Comparison of ENCODE assay signal across 7 mouse cellular contexts in genomic region chr15:103303916-103304615, GRCm38 (mm10). TPM values are rescaled to one million over a fixed set of nuclear protein-coding genes. Genes with fewer than 3 reads are reported as not detected.
DNase-seq lines count a peak whose midpoint lies in the region; ATAC-seq and TF ChIP-seq lines count a peak whose summit lies in the region.

No protein-coding gene starts in this region.

- H3K9ac ChIP-seq in CH12.LX (ENCODE audit: insufficient read depth, low read depth) = peak overlapping the region; percentile 89
- peak overlapping the region; percentile 78 for H3K9ac ChIP-seq in forebrain, embryonic 15.5 days (replicated peaks)
- 0 out of 2 replicates have a peak overlapping the region, but pooled peaks have one; percentile 51 for H3K9ac ChIP-seq in liver, embryonic 12.5 days

- peaks cover 5% of the 10 kb centered on the region for H3K27me3 ChIP-seq in CH12.LX (replicated peaks)
- H3K27me3 ChIP-seq in forebrain, embryonic 15.5 days = no peaks in the 10 kb centered on the region
- H3K27me3 ChIP-seq in liver, embryonic 12.5 days (replicated peaks) = peaks cover 64% of the 10 kb centered on the region

- peak overlapping the region; percentile 53 to 57 (median 57) for H3K4me3 ChIP-seq in CH12.LX (replicated peaks in 1 of 3; ENCODE audit: low read depth in 2 of 3, low read length in 2 of 3, poor library complexity in 1 of 3)
- H3K4me3 ChIP-seq in forebrain, embryonic 15.5 days = peak overlapping the region; percentile 50
- peak overlapping the region; percentile 61 for H3K4me3 ChIP-seq in liver, embryonic 12.5 days

- peak; percentile 87 for DNase-seq in 3T3-L1 (ENCODE audit: low read depth, low spot score)
- DNase-seq in CH12.LX (ENCODE audit: extremely low read depth) = no peak
- peak; percentile 46 for DNase-seq in testis, postnatal 10 days (ENCODE audit: low spot score)
- DNase-seq in ovary, postnatal 36 days (ENCODE audit: low spot score) = no peak
- no peak for DNase-seq in layer of hippocampus, adult 9-11 months

- peak overlapping the region; percentile 64 for H3K4me2 ChIP-seq in CH12.LX (ENCODE audit: insufficient read depth, low read depth, poor library complexity, severe bottlenecking)
- peak overlapping the region; percentile 76 for H3K4me2 ChIP-seq in forebrain, embryonic 15.5 days (replicated peaks)
- H3K4me2 ChIP-seq in liver, embryonic 12.5 days = peak overlapping the region; percentile 98

- no peak overlapping the region for H3K27ac ChIP-seq in CH12.LX (ENCODE audit: insufficient read depth, low read depth)
- peak overlapping the region; percentile 99 for H3K27ac ChIP-seq in forebrain, embryonic 15.5 days (replicated peaks)
- H3K27ac ChIP-seq in liver, embryonic 12.5 days = peak overlapping the region; percentile 68

- in situ Hi-C loops in CH12.LX (cut with MboI; ENCODE audit: low pct_ligation_motif_present, low pct_unique_long_range_greater_than_20kb, low sequenced_read_pairs) = no loop called here

- 11% methylated on average over 8 of the region's 8 CpGs for whole genome bisulfite sequencing in forebrain, embryonic 15.5 days
- WGBS in liver, embryonic 12.5 days (ENCODE audit: insufficient replicate concordance) = 16% methylated on average over 8 of the region's 8 CpGs

- no peak for TF ChIP-seq CTCF in CH12.LX (conservative IDR thresholded peaks at IDR 0.05 in 1 of 2, IDR thresholded peaks at IDR 0.05 in 1 of 2; ENCODE audit: low read depth in 2 of 2, low read length in 2 of 2)

- no peaks in the 10 kb centered on the region for H3K79me2 ChIP-seq in CH12.LX (replicated peaks; ENCODE audit: control insufficient read depth, extremely low read depth, insufficient read depth, poor library complexity, severe bottlenecking)

- TF ChIP-seq RAD21 in CH12.LX (IDR thresholded peaks at IDR 0.05; ENCODE audit: low read depth, low read length) = no peak

- peaks cover 9 to 87% of the 10 kb centered on the region in 2 experiments; a peak in 3 of 4 replicates for H3K4me1 ChIP-seq in CH12.LX (ENCODE audit: control insufficient read depth in 1 of 2, insufficient read depth in 2 of 2)
- peaks cover 72% of the 10 kb centered on the region for H3K4me1 ChIP-seq in forebrain, embryonic 15.5 days
- H3K4me1 ChIP-seq in liver, embryonic 12.5 days = peaks cover 86% of the 10 kb centered on the region

- TF ChIP-seq EP300 in CH12.LX (IDR thresholded peaks at IDR 0.05; ENCODE audit: low read length) = no peak

- dilution Hi-C loops in CH12.LX (cut with MboI; ENCODE audit: extremely low pct_ligation_motif_present, extremely low pct_unique_long_range_greater_than_20kb, low sequenced_read_pairs) = no loop called here

- H3K36me3 ChIP-seq in CH12.LX (replicated peaks in 1 of 2; ENCODE audit: control insufficient read depth in 1 of 2, insufficient read depth in 1 of 2, low read length in 1 of 2) = peaks cover 6 to 15% of the 10 kb centered on the region in 2 experiments
- H3K36me3 ChIP-seq in forebrain, embryonic 15.5 days = no peaks in the 10 kb centered on the region
- H3K36me3 ChIP-seq in liver, embryonic 12.5 days = peaks cover 13% of the 10 kb centered on the region

- no peaks in the 10 kb centered on the region for H3K9me3 ChIP-seq in CH12.LX (replicated peaks; ENCODE audit: low read length)
- H3K9me3 ChIP-seq in forebrain, embryonic 15.5 days = no peaks in the 10 kb centered on the region
- H3K9me3 ChIP-seq in liver, embryonic 12.5 days (replicated peaks) = no peaks in the 10 kb centered on the region

- ATAC-seq in forebrain, embryonic 15.5 days (replicated peaks) = no peak
- ATAC-seq in liver, embryonic 12.5 days = no peak

- no peak for TF ChIP-seq POLR2A in CH12.LX (IDR thresholded peaks at IDR 0.05; ENCODE audit: low read depth, low read length)

TF ChIP-seq in CH12.LX, 34 proteins besides CTCF, POLR2A, EP300 and RAD21:
- no peak for TF ChIP-seq TBP (conservative IDR thresholded peaks at IDR 0.05; ENCODE audit: low read depth, low read length)
- TF ChIP-seq SIN3A (IDR thresholded peaks at IDR 0.05; ENCODE audit: low read length) = peak; percentile 33; the same call in 1 of the 2 replicates
- TF ChIP-seq ZNF384 (IDR thresholded peaks at IDR 0.05; ENCODE audit: low read depth, low read length) = no peak
- TF ChIP-seq ZMIZ1 (IDR thresholded peaks at IDR 0.05; ENCODE audit: low read depth, low read length) = no peak
- TF ChIP-seq CHD2 (IDR thresholded peaks at IDR 0.05; ENCODE audit: low read length) = no peak
- TF ChIP-seq CHD1 (IDR thresholded peaks at IDR 0.05; ENCODE audit: low read depth, low read length) = 0 out of 2 replicates have a peak, but pooled peaks have one; percentile 7
- TF ChIP-seq TCF12 (IDR thresholded peaks at IDR 0.05; ENCODE audit: low read depth, low read length) = no peak

RNA-seq across cellular contexts. Expression of gene Gpr84, which starts 6.3 kb away (rescaled TPM):
- total RNA-seq in CH12.LX (2012; rRNA removed) = 0.25 and 0.42 TPM in 2 replicates
- total RNA-seq in CH12.LX (2014; rRNA removed) = 0.26 and 0.66 TPM in 2 replicates
- polyA plus RNA-seq in CH12.LX (2012; ENCODE audit: insufficient read length, low read depth) = 0.79 and 1.4 TPM in 2 replicates
- polyA plus RNA-seq in forebrain, embryonic 15.5 days (2015; fragmentation: Nextera tagmentation; extraction: Ambion mirVana) = 0.28 and 0.37 TPM in 2 replicates
- polyA plus RNA-seq in liver, embryonic 12.5 days (2016; fragmentation: Nextera tagmentation; extraction: Ambion mirVana) = 0.75 and 0.78 TPM in 2 replicates

RNA-seq across cellular contexts. Expression of gene Copz1, which starts 31.6 kb away (rescaled TPM):
- total RNA-seq in CH12.LX (2012; rRNA removed) (80.0 and 97.9 TPM in 2 replicates), CH12.LX (2014; rRNA removed) (135 and 148 TPM in 2 replicates)
- polyA plus RNA-seq in CH12.LX (2012; ENCODE audit: insufficient read length, low read depth) = 263 and 271 TPM in 2 replicates
- 215 and 220 TPM in 2 replicates for polyA plus RNA-seq in forebrain, embryonic 15.5 days (2015; fragmentation: Nextera tagmentation; extraction: Ambion mirVana)
- polyA plus RNA-seq in liver, embryonic 12.5 days (2016; fragmentation: Nextera tagmentation; extraction: Ambion mirVana) = 246 and 250 TPM in 2 replicates

RNA-seq across cellular contexts. Expression of gene Zfp385a, which starts 35.8 kb away (rescaled TPM):
- total RNA-seq in CH12.LX (2012; rRNA removed) = 2.7 and 3.1 TPM in 2 replicates
- 1.0 and 1.2 TPM in 2 replicates for total RNA-seq in CH12.LX (2014; rRNA removed)
- 45.2 and 59.9 TPM in 2 replicates for polyA plus RNA-seq in CH12.LX (2012; ENCODE audit: insufficient read length, low read depth)
- polyA plus RNA-seq in forebrain, embryonic 15.5 days (2015; fragmentation: Nextera tagmentation; extraction: Ambion mirVana) = 12.7 and 13.0 TPM in 2 replicates
- polyA plus RNA-seq in liver, embryonic 12.5 days (2016; fragmentation: Nextera tagmentation; extraction: Ambion mirVana) = 7.7 and 8.2 TPM in 2 replicates

RNA-seq across cellular contexts. Expression of gene Nfe2, which starts 45.9 kb away (rescaled TPM):
- 0.13 TPM in 1 of 2 replicates, not detected in the other for total RNA-seq in CH12.LX (2012; rRNA removed)
- total RNA-seq in CH12.LX (2014; rRNA removed) = not detected in 2 replicates
- 0.14 and 0.33 TPM in 2 replicates for polyA plus RNA-seq in CH12.LX (2012; ENCODE audit: insufficient read length, low read depth)
- 0.38 and 0.63 TPM in 2 replicates for polyA plus RNA-seq in forebrain, embryonic 15.5 days (2015; fragmentation: Nextera tagmentation; extraction: Ambion mirVana)
- polyA plus RNA-seq in liver, embryonic 12.5 days (2016; fragmentation: Nextera tagmentation; extraction: Ambion mirVana) = 168 TPM in 2 replicates

Comparison
In these comparisons a context has a peak if more than half of its experiments do, and no peak if none do; other contexts are left out.
1. DNase-seq: peak in 3T3-L1 (single experiment) and testis, postnatal 10 days (single experiment); none in CH12.LX (single experiment), ovary, postnatal 36 days (single experiment) and layer of hippocampus, adult 9-11 months (single experiment).
2. Peak in every context shown above with its lines, with median percentiles within 50 percentile points of each other: H3K4me2 ChIP-seq, H3K4me3 ChIP-seq and H3K9ac ChIP-seq.